Mouse (Mus musculus): ENCODE data around the gene Phf3.
"Not testable (repeated sequence)": the region's sequence is repeated elsewhere in the genome, so short reads cannot be mapped to it uniquely, and the experiment has no call there.

Phf3 gene

DNA sequence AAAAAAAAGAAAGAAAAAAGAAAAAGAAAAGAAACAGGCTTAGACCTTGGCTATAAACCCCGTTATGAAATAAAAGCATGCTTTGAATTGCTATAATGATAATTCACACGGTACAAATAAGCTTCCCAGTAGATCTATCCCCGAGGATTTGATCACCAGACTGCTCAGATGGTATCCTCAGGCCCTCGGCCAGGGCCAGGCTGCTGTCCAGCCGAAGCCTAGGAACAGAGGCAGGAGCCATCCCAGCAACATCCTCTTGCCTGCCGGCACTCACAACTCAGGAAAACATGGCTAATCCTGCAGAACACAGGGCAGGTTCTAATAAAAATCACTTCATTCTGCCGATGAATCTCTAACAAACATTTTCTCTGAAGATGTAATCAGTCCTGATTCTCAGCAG lies 100.9 kb downstream of the Phf3 start:
- DNase-seq (ENCODE audit: inconsistent age in 2 of 2, low spot score in 1 of 2): no peak

DNA sequence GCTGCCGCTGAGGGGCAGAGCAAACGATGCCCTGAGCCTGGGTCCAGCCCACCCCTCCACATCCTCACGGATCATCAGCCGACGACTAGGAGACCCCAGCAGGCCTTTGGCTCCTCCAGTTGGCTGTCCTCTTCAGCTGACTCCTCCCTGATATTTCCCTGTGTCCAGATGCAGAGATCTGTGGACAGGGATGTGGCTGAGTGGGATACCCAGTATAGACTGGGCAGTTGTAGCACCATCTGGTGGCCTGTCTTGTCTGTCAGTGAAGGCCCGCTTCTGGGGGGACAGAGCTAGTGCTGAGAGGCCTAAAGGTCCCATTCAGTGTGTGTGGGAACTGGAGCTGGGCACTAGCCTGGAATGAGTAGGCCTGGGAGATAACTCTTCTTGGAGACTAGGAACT lies 101.9 kb downstream of the Phf3 start:
- DNase-seq (ENCODE audit: inconsistent age in 2 of 2, low spot score in 1 of 2): peak; percentile 24 to 62

- not testable (repeated sequence) for DNase-seq (ENCODE audit: inconsistent age in 2 of 2, low spot score in 1 of 2)
These were observed 103.1 kb downstream of the Phf3 start for GRCm38 (mm10) chr1:30770599-30770998.

- DNase-seq (ENCODE audit: inconsistent age in 2 of 2, low spot score in 1 of 2): no peak
These were observed 116.9 kb downstream of the Phf3 start for GRCm38 (mm10) chr1:30756794-30757193.

DNA sequence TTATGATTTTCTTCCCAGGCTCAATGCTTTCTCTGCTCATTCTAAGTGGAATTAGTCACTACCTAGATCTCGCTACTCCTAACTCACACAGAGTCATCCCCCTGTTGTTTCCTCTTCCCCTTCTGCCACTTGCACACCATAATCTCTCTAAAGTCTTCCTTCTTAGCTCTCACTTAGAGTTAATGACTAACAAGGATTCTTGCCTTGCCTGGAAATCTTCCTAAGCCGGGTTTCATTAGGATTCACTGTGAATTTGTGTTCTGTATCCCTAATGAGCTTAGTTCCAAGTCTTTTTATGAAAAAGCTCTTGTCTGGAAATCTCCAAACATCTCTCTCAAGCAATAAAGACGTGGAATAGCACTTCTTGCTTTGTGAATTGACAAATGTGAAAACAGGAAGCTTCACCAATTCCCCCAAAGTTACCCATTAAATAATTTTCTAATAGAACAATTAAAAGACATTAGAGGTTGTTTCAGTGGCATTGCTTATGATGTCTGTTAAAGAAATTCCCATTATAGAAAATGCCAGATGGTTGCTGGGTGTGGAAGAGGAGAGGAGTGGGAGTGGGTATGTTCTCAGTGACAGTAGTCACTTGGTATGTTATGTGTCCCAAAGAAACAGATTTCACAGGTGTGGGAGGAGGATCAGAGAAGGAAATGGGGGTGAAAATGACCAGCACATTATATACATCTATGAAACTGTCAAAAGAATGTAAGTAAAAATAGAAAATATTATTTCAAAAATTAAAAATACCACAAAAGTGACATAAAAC lies 118.1 kb downstream of the Phf3 start:
- DNase-seq (ENCODE audit: inconsistent age in 2 of 2, low spot score in 1 of 2): no peak

All from adrenal gland, adult (tissue).